Mouse (Mus musculus): ENCODE results near the gene Efcab6. TPM values are rescaled to one million over a fixed set of nuclear protein-coding genes. Genes with fewer than 3 reads are reported as not detected.

Gene Efcab6
- total RNA-seq, 1 experiment from 2014 or later = 0.48 TPM

DNA sequence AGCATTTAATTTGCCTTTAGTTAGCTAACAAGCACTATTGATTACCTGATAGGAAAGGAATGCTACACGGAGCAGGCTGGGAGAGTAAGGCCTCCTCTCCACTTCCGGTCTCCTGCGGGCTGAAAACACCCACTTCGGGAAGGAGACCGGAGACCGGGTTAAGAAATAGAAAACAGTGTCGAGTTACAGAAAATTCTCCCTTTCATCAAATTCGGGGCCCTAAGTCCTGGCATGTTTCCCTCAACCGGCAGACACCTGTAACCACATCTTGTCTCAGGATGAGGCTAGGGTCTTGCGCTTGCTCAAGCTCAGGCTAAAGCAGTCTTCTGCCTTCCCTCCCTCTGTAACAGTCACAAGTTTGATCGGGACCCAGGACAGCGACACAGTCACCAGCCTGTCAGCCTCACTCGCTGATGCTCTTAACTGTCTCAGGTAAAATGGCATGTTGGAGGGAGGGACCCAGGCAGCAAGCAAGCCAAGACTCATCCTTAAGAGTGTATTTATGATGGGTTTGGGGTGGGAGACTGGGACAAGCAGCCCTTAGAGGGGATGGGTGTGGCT is 5.0 kb upstream of the Efcab6 start:
- no peak for ATAC-seq (replicated peaks; ENCODE audit: insufficient number of reproducible peaks, low FRiP score, low TSS enrichment, poor library complexity, severe bottlenecking)

DNA sequence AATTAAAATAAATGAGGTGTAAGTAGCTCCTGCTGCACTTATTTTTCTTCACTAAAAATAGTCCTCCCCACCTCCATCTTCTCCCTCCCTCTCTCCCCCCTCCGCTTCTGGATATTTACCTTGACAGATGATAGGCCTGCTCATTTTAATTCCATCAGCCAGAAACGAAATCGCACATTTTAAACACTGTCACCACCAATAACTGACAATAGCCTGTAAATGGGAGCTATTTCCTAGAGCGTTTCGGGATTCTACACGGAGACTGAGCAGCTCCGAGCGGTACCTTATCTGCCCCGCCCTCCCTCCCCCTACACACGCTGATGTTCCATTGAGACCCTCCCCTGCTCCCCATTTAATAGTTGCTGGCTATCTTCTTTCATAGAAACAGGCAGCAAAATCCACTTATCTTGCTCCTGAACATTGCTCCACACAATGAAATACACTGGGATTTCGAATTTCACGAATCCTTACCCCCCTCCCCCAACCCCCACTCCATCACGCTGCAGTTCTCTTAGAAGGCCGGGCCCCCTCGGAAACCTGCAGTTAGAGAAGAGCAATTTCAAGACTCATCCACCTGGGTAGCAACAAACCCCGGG is 4.4 kb upstream of the Efcab6 start:
- no peak for ATAC-seq (replicated peaks; ENCODE audit: insufficient number of reproducible peaks, low FRiP score, low TSS enrichment, poor library complexity, severe bottlenecking)

DNA sequence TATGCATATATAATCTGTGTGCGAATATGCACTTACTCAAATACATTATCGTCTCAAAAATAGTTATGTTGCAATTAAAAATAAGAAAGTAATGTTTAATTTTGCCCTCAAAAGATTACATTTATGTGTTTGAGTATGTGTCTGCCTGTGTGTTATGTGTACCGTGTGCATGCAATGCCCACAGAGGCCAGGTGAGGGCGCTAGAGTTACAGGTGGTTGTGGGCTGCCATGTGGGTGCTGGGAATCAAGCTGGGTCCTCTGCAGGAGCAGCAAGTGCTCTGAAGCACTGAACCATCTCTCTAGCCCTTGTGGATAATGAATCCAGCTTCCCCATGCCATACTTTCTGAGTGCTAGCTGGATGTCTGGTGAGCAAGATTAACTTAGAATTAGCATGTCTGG is 522 bp upstream of the Efcab6 start:
- ATAC-seq (replicated peaks; ENCODE audit: insufficient number of reproducible peaks, low FRiP score, low TSS enrichment, poor library complexity, severe bottlenecking) = no peak

DNA sequence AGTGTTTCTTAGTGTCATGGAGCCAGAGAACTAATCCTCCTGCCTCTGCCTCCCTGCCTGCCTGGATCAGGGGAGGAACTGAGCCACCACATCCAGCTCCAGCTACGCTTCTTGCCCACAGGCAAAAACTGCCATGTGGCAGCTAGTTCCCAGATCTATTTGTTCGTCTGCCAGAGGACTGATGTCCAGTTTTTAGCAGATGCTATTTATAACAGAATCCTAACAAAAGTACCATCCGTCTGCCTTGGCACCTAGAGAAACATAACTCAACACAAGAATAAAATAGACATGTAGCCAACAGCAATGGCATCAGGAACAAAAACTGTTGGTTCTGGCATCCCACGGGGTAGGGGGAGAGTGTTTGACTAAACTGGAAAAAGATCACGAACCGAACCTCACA is 6.3 kb downstream of the Efcab6 start:
- no peak for ATAC-seq (replicated peaks; ENCODE audit: insufficient number of reproducible peaks, low FRiP score, low TSS enrichment, poor library complexity, severe bottlenecking)

DNA sequence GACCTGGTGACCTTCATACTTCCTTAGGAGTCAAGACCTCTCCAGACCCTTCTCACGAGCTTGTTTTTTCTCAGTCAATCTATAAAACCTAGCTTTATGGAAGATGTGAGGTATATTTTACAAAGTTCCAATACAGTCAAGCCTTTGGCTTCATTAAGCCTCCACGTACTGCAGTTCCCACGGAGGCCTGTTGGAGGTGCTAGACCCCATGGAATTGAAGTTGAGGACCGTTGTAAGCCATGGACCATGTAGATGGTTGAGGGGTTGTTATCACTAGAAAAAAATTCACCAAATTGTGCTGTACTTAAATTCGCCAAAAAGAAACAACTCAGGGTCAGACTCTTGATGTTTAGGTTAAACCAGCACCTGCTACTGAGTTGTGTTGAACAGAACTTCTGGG is 9.1 kb downstream of the Efcab6 start:
- ATAC-seq (replicated peaks; ENCODE audit: insufficient number of reproducible peaks, low FRiP score, low TSS enrichment, poor library complexity, severe bottlenecking) = no peak

DNA sequence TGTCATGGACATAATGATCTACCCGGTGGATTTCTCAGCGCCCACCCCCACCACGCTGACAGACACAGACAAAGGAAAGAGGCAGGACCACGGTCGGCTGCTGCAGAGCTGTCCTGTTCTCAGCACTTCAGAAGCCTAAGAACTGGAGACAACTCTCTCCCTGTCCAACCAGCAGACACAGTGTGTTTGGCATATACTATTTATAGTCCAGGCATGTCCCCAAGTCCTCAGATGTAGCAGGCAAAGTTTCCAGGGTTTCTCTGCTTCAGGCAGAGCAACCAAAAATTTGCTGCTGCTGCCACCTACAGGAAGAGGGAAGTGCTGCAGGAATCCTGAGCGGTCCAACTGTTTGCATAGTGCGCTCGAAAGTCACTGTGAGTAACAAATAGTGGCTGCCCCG is 11.3 kb downstream of the Efcab6 start:
- ATAC-seq (replicated peaks; ENCODE audit: insufficient number of reproducible peaks, low FRiP score, low TSS enrichment, poor library complexity, severe bottlenecking) = no peak

DNA sequence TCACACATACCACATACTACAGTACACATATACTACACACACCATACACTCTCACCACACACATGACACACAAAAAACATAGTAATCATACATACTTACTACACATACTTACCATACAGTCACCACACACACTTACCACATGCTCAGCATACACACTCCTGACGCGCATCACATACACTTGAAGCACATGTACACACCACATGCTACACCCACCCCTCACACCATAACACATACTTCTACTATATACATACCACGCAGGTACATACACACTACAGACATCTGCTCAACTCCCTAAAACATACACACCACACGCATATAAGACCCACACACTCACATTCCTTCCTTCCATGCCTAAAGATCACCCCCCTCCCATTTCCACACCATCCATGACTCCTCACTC is 11.9 kb downstream of the Efcab6 start:
- no peak for ATAC-seq (replicated peaks; ENCODE audit: insufficient number of reproducible peaks, low FRiP score, low TSS enrichment, poor library complexity, severe bottlenecking)

DNA sequence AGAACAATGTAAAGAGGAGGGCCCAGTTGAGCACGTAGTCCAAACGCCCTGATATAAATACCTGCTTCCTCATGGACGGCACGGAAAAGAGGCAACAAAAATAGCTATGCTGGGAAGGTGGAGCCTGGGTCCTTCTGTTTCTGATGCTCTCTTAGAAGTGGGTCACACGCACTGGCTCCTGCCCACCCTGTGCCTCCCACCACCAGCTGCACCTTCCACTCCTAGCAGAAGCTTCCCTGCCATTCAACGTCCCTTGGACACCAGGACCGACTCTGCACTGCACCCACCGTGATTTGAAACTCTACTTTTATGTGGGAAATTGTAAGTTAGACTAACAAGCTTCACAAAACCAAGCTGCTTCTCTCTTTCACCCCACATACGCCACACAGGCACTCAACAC is 12.8 kb downstream of the Efcab6 start:
- no peak for ATAC-seq (replicated peaks; ENCODE audit: insufficient number of reproducible peaks, low FRiP score, low TSS enrichment, poor library complexity, severe bottlenecking)

DNA sequence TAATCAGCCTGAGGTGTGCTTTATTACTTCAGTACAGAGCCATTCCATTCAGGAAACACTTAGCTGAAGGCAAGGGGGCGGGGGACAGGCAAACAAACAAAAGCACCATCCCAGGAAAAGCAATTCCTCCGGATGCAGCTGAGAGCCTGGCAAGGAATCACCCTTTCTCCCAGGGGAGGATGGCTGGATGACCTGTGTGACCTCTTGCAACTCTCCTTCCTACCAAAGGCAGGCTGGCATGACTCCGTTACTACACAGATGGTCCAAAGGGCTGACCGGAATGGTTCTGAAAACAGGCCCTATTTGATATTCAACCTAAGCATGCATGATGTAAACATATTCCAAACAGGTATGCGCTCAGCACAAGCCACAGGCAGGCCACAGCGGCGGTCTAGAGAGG is 15.6 kb downstream of the Efcab6 start:
- no peak for ATAC-seq (replicated peaks; ENCODE audit: insufficient number of reproducible peaks, low FRiP score, low TSS enrichment, poor library complexity, severe bottlenecking)

DNA sequence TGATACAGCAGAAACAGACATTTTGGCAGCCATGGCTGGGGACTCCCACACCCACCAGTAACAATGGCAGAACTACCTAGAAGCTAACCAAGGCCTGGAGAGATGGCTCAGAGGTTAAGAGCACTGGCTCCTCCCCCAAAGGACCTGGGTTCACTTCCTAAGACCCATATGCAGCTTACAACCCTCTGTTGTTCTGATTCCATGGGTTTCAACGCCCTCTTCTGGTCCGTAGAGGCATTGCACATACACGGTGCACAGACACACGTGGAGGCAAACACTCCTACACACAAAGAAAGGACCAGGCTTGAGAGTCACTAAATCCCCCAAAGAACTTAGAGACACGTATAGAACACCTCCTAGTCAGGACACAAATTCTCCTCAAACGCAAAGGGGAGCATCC is 19.6 kb downstream of the Efcab6 start:
- ATAC-seq (replicated peaks; ENCODE audit: insufficient number of reproducible peaks, low FRiP score, low TSS enrichment, poor library complexity, severe bottlenecking) = no peak

DNA sequence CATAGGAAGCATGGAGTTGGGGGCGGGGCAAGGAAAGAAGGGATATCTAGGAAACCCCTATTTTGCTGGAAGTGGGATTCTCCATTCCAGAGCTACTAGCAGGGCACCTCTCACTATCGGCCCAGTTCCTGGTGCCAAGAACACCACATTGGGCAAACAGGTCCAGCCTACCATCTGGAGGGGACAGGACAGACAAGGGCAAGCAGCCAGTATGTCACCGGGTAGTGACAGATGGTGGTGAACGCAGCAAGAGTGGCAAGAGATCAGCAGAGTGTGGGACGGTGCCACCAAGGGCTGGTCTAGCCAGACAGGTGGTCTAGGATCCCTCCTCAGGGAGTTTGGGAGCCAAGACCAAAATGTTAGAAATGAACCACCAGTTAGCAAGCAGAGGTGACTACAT is 28.1 kb downstream of the Efcab6 start:
- ATAC-seq (replicated peaks; ENCODE audit: insufficient number of reproducible peaks, low FRiP score, low TSS enrichment, poor library complexity, severe bottlenecking) = no peak

DNA sequence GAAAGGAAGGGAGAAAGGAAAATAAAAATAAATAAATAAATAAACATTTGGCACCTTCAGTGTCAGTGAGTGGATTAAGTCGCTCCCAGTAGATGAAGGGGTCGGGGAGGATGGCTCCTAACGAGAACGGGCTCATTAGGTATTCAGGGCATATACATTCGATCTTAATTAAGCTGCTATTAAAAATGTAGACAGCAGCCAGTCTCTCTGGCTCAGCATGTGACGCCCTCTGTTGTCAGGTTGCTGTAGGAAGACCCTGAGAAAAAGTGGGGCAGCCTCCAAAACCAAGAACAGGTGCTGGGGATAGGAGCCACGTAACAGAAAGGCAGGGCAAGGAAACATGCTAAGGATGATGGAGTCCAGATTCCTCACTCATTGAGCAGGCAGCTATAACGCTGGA is 39.5 kb downstream of the Efcab6 start:
- no peak for ATAC-seq (replicated peaks; ENCODE audit: insufficient number of reproducible peaks, low FRiP score, low TSS enrichment, poor library complexity, severe bottlenecking)

DNA sequence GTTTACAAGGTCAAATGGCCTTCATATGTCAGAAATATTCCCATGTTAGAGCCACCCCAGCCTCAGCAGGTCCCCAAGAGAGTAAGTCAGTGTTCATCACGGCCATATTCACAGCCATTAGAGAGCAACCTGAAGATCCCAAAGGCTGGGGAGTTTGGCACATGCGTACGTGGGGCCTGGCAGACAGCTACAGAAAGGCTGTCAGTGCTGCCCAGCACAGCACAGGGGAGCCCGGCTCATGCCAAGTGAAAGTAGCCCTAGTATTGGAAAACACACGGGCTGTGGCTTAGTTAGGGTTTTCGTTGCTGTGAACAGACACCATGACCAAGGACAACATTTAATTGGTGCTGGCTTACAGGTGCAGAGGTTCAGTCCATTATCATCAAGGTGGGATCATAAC is 40.3 kb downstream of the Efcab6 start:
- no peak for ATAC-seq (replicated peaks; ENCODE audit: insufficient number of reproducible peaks, low FRiP score, low TSS enrichment, poor library complexity, severe bottlenecking)

DNA sequence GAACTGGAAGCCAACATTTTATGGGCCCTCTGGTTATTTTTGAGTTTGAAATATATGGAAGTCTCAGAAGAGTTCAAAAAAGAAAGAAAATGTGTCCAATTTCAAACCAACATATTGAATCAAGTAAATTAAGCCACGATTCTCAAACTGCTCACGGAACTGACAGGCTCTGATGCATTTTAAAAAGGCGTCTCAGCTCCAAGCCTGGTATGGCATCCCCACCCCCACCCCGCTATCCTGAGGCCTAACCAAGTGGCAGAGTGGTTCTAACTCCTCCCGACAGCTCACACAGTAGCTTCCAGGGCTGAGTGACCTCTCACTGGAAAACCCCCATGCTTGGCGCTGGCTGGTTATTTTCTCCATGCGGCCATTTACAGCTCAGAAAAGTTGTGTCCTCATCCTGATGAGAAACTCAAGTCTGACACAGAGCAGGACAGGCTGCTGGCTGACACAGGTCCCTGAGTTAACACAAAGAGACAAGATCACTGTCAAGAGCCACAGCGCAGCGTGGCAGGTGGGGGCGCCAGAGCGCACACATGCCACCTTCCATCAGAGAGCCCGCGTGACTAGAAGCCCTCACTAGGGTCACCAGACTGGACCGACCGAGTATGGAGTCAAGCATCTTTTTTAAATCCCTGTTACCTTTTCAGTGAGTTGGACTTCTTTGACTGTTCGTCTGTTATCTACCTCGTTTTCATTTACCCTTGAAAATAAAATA is 55.7 kb downstream of the Efcab6 start:
- no peak for ATAC-seq (replicated peaks; ENCODE audit: insufficient number of reproducible peaks, low FRiP score, low TSS enrichment, poor library complexity, severe bottlenecking)

DNA sequence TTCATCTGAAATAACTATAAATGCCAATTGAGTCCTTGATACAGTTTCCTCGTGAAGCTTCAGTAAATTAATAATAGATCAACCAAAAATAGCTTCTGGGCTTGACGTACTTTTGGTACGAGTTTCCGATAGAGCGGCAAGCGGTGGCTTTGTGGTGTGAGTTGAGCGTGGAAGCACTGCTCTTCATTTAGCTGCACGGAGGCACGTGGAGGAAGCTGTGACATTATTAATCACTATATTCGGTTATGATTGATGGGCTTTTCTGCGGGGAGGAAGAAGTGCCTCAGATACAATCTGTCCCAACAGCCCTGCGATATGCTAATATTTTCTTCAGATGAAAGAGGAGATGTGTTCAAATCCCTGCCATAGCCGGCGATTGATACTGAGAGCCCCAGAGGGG is 60.9 kb downstream of the Efcab6 start:
- no peak for ATAC-seq (replicated peaks; ENCODE audit: insufficient number of reproducible peaks, low FRiP score, low TSS enrichment, poor library complexity, severe bottlenecking)

DNA sequence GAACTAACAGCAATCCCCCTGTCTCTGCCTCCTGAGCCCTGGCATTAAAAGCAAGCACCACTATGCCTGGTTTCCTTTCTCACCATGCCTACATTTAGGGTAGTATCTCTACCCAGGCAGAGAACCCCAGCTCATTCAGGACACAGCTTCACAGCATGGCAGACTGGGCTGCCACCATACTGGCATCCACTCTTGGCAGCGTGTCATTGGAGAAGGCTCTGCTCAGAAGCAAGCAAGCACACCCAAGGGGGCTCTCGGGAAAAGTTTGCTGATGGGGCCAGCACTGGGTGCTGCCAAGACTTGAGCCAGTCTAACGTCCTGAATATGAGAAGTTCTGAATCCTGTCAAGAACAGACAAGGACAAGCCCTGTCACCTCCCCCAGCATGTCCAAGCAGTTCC is 66.1 kb downstream of the Efcab6 start:
- no peak for ATAC-seq (replicated peaks; ENCODE audit: insufficient number of reproducible peaks, low FRiP score, low TSS enrichment, poor library complexity, severe bottlenecking)

DNA sequence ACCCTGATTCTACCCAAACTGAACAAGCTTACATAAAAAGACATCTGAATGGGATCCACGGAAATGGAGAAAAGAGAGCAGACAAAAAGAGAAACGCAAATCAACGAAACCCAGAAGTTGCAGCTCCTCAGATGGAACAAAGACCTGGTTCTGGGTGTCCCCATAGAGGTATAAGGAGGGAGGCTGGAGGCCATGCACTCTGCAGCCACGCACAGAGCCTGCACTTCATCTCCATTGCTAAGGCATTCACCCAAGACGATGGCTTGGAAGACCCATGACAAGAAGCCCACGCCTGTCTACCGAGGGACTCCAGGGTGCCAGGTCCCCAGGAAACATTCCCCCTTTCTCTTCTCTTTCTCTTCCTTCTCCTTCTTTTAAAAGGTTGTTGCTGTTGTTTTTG is 66.6 kb downstream of the Efcab6 start:
- ATAC-seq (replicated peaks; ENCODE audit: insufficient number of reproducible peaks, low FRiP score, low TSS enrichment, poor library complexity, severe bottlenecking) = no peak

DNA sequence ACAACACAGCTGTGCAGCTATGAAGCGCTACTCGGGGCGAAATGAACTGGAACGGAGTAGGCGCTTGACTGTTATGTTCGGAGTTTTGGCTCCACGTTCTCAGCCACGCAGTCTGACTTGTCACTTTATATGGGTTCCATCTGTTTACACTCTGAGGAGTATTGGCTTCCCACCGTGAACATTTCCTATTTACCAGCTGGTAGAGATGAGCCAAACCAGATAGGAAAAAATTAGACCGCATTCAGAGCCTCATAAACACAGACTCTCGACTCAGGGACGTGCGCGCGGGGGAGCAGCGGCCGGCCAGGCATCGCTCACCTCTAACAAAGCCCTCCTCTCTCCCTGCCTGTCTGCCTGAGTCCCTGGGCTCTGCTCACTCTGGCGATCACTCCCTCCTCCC is 67.1 kb downstream of the Efcab6 start:
- ATAC-seq (replicated peaks; ENCODE audit: insufficient number of reproducible peaks, low FRiP score, low TSS enrichment, poor library complexity, severe bottlenecking) = no peak

DNA sequence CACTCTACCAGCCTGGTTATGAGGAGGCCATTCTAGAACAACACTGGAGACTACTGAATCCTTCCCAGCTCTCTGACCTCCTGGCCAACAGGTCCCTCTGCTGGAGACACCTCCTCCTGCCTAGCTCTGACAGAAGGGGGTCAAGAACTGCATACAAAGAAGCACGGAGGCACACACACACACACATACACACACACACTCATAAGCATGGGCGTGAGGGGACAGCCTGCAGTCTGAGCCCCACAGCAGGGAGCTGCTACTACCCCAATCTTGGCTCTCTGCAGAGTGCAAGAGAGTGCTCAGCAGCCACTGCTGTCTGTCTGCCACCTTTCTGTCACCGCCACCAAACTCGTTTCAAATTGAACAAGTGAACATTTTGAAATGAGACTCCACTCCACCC is 67.6 kb downstream of the Efcab6 start:
- ATAC-seq (replicated peaks; ENCODE audit: insufficient number of reproducible peaks, low FRiP score, low TSS enrichment, poor library complexity, severe bottlenecking) = no peak

DNA sequence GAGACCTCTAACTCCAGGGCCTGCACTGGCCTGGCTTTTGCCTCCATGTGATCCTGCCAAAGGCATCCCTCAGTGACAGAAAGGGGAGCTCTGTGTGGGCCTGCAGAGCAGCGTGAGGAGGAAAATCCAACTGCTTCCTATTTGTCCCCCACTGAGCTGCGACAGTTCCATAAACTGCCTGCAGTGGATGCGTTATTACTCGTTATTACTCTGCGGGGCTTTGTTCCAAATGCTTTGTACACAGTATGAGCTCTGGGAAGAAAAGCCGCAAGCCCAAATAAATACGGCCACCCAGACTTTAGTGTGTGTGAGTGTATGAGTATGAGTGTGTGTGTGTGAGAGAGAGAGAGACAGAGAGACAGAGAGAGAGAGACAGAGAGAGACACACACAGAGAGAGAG is 68.3 kb downstream of the Efcab6 start:
- no peak for ATAC-seq (replicated peaks; ENCODE audit: insufficient number of reproducible peaks, low FRiP score, low TSS enrichment, poor library complexity, severe bottlenecking)

DNA sequence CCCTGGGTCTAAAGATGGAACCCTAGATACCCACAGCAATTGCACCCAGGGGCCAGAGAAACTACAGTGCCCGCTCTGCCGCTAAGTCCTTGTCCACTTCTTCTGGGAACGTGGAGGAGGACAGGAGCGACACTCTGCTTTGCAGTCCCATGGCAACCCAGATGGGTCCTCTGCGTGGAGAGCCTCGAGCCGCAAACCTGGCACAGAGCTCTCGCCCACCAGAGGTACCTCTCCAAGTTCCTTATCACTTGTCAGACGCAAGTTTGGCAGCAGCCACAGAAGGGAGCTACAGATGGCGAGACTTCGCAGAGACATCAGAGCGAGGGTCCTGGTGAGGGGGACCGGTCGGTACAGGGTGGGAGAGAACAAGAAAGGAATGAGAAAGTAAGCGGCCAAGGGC is 73.0 kb downstream of the Efcab6 start:
- ATAC-seq (replicated peaks; ENCODE audit: insufficient number of reproducible peaks, low FRiP score, low TSS enrichment, poor library complexity, severe bottlenecking) = no peak
